Mouse (Mus musculus) spleen, postnatal 4 days (tissue): ENCODE measurements around the gene Hist1h3g.
A peak's percentile ranks its signal among the peaks of the same experiment; 100 is the strongest.

Experiments used
- DNase-seq, 2 experiments: peaks; one replicate each; pipeline ENCODE4 v3.0.0; 2022; ENCODE audit warnings: low spot score in 2 of 2

Gene Hist1h3g

DNA sequence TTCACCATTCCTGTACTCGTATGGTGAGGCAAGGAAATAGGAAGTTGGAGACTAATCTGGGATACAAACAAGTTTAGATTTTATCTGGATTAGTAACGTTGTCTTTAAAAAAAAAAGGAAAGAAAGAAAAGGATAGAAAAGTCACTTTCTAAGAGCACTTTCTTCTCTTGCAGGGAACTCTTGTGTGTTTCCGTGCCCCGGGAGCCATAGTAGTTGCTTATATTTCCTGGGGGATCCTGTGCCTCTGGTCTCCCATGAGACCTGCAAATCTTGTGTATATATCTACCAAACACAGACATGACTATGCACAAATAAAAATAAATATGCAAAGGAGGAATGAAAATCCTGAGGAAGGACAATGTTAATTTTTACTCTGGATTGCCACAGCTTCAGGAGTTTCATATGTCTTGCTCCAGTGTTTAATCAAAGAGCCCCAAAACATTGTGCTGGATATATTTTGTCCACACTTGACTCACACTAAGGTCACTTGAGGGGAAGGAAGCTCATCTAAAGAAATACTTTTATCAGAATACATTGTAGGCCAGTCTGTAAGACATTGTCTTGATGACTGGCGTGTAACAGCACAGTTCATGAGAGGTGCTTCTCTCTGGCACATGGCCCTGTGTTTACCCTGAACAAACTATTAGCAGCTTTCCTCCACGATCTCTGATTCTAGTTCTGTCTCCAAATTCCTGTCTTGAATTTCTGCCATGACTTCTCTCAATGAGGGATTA lies 41.9 kb downstream of the Hist1h3g start:
- DNase-seq, result no peak

- no peak for DNase-seq
Measured at GRCm38 (mm10) chr13:23577835-23578234, 42.6 kb downstream of the Hist1h3g start.

DNA sequence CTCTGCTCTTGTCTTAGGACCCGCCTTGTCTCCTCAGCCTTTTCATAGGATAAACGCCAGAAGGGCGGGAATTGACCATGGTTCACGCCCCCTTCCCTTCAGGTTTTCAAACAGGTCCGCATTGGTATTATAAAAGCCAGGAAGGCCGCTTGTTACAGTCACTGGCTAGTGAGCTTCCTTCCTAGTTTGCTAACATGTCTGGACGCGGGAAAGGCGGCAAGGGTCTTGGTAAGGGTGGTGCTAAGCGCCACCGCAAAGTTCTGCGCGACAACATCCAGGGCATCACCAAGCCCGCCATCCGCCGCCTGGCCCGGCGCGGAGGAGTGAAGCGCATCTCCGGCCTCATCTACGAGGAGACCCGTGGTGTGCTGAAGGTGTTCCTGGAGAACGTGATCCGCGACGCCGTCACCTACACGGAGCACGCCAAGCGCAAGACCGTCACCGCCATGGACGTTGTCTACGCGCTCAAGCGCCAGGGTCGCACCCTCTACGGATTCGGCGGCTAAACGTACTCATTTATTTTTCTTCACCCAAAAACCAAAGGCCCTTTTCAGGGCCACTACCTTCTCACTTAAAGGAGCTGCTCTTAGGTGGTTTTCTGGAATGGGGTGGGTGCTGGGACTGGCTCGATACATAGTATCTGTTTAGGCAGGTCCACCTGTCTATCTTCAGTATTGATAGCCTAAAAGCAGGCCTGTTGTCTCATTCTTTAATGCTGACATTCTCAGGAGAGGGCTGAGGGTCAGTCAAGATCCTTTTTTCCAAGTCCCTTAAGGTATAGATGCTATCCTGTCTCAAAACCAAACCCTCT lies 46.4 kb downstream of the Hist1h3g start, which contains the start of gene Hist1h4d:
Hist1h4d (plus strand) TSS at position 191 of the 811 bp plus-strand sequence.
- DNase-seq, result peak; percentile 96 to 97

- peak in 1 of 2 experiments; percentile 62 for DNase-seq
Measured at GRCm38 (mm10) chr13:23582219-23583056, 47.2 kb downstream of the Hist1h3g start.

DNA sequence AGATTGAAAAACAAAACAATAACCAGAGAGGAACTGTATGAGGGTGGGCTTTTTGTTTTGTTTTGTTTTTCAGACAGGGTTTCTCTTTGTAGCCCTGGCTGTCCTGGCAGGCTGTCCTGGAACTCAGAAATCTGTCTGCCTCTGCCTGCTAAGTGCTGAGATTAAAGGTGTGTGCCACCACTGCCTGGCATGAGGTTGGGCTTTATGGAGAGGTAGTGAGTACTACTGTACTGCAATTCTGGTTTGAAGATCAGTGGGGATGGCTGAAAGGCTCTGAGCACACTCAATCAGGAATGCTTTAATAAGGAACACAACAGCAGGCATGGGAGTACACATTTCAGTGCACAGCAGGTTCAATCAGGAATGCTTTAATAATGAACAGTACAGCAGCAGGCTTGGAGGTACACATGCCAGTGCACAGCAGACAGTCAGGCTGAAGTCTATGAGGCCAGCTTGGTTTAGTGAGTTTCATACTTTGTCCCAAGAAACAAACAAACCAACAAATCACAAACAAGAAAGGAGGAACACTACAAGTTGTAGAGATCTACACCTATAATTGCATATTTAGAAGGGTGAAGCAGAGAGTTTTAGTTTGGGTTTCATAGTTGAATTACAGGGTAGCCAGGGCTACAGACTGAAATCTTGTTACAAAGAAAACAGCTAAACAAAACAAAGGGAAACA lies 48.3 kb downstream of the Hist1h3g start:
- peak in 1 of 2 experiments; percentile 63 for DNase-seq

DNA sequence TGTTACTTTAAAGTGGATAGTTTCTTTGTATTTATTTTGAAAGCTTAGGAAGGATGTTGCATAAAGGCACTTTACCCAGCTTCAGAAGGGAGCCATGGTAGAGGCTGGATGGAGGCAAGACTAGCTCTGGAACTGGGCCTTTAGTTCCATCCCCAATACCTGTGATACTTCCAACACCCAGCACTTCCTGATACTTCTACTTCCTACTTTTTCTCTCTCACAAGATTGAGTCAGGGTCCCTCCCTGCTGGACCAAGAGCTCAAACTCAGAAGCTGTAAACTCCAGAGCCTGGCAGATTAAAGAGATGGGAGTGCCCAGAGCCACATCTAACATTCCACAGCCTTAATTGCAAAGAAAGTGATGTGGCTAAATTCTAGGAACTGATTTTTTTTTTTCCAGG lies 49.1 kb downstream of the Hist1h3g start:
- DNase-seq, result peak in 1 of 2 experiments; percentile 60

GRCm38 (mm10) chr13:23585029-23585441 lies 49.8 kb downstream of the Hist1h3g start:
- peak; percentile 81 to 91 for DNase-seq
